Mouse (Mus musculus) intestine, embryonic 15.5 days (tissue): Measurements from ENCODE around the gene Tmem50a. TPM values are rescaled to one million over a fixed set of nuclear protein-coding genes. Genes with fewer than 3 reads are reported as not detected.

ENCODE experiments used
- ATAC-seq: fragments of 200-750 bp; cut with Nextera tagmentation; 2 replicates; pipeline ENCODE4 v1.8.0; 2017; ENCODE audit warnings: moderate TSS enrichment, moderate library complexity
- H3K27ac ChIP-seq: fragments of 300-500 bp; sonication (generic); 2 replicates; pipeline ENCODE4 v1.5.1; 2015; ENCODE audit warnings: mild to moderate bottlenecking, inconsistent platforms
- H3K27me3 ChIP-seq: fragments of 300-500 bp; sonication (generic); replicated peaks from 2 replicates; pipeline ENCODE4 v1.6.1; 2015; ENCODE audit warnings: inconsistent platforms
- H3K36me3 ChIP-seq: fragments of 300-500 bp; sonication (generic); 2 replicates; pipeline ENCODE4 v1.6.1; 2015; ENCODE audit warnings: inconsistent platforms
- H3K4me1 ChIP-seq: fragments of 300-500 bp; sonication (generic); replicated peaks from 2 replicates; pipeline ENCODE4 v1.6.1; 2015; ENCODE audit warnings: inconsistent platforms
- H3K4me2 ChIP-seq: fragments of 300-500 bp; sonication (generic); replicated peaks from 2 replicates; pipeline ENCODE4 v1.6.1; 2015; ENCODE audit warnings: mild to moderate bottlenecking, inconsistent platforms
- H3K4me3 ChIP-seq: fragments of 300-500 bp; sonication (generic); replicated peaks from 2 replicates; pipeline ENCODE4 v1.5.1; 2015; ENCODE audit warnings: inconsistent platforms
- H3K9ac ChIP-seq: fragments of 300-500 bp; sonication (generic); 2 replicates; pipeline ENCODE4 v1.6.1; 2015; ENCODE audit warnings: inconsistent platforms
- H3K9me3 ChIP-seq: fragments of 300-500 bp; sonication (generic); 2 replicates; pipeline ENCODE4 v1.6.1; 2016; ENCODE audit warnings: inconsistent platforms
- WGBS: fragments of 180-500 bp; shearing (Covaris S2); methylation state at CpG from one replicate; pipeline ENCODE4 v1.1.7; 2015; 5-methylcytosine and 5-hydroxymethylcytosine counted together
- polyA plus RNA-seq: library from polyadenylated mRNA; unstranded; fragments of >200 nt; fragmentation: Nextera tagmentation; extraction: Ambion mirVana; gene quantifications from 2 replicates; pipeline ENCODE4 v1.2.1, GENCODE M21; 2015

The Tmem50a gene
- 146 and 154 TPM in 2 replicates for polyA plus RNA-seq

DNA sequence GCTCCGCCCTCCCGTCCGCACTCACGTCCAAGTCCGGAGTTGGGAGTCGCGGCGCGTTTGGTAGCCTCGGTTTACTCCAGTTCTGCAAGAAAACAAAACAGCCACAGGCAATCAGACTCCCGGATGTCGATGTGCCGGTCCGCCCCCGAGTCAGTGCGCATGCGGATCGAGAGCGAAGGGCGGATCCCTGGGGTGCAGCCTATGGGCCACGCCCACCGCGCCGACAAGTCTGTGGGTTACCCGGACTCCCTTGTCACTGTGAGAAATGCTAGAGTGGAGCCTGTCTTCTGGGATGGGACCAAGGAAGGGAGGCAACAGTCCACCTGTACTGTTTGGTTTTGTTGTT is at the start of gene Tmem50a:
Gene Tmem50a, minus strand, starts transcription at position 161 of the 346 bp plus-strand sequence.
- peak within 1 kb of the TSS; percentile 89 for H3K9ac ChIP-seq
- peak; percentile 96 for ATAC-seq
- under 1% methylated on average over 25 of the region's 25 CpGs for WGBS

DNA sequence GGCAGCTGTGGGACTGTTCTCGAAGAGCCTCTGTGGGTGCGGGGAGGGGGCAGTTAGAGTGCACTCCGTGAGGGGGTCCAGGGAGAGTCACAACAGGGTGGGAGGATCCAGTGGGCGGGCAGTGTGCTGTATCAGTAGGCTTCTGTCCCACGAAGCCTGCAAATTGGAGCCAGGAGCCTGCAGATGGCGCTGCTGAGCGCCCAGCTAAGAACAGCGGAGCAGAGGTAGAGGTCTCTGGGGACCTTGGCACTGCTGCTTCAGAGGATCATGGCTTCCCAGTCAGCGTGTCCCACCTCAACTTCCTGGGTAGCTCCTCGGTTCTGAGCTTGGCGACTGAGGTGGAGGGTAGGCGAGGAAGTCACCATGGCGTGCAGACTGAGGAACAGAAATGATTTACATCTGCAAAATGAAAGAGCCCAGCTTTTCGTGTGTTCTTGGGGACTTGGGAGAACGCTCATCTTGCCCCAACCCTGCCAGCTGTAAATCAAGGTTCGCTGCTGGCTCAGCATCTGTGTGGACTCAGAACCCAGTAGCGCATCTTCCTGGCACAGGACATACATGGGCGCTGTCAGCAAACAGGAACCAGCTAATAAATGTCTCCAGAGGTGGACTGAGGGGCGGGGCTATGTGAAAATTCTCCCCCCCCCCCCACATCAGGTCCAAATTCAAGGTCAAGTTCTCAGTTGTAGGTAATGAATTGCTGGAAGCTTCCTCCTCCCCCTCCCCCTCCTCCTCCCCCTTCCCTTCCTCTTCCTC is 48.4 kb upstream of the Tmem50a start:
- H3K4me2 ChIP-seq = peak overlapping the region; percentile 38
- WGBS = 20% methylated on average over 19 of the region's 19 CpGs
- no peak overlapping the region for H3K27ac ChIP-seq
- no peaks in the 10 kb centered on the region for H3K27me3 ChIP-seq
- ATAC-seq = peak; percentile 51; the same call in 1 of the 2 replicates
- peaks cover 4% of the 10 kb centered on the region; the same call in 1 of the 2 replicates for H3K4me1 ChIP-seq
- H3K9me3 ChIP-seq = no peaks in the 10 kb centered on the region
- H3K9ac ChIP-seq = no peak overlapping the region
- no peaks in the 10 kb centered on the region for H3K36me3 ChIP-seq
- H3K4me3 ChIP-seq = peak overlapping the region; percentile 10; the same call in 1 of the 2 replicates

More for the DNA sequence above, at the start of gene Tmem50a:
- Histone ChIP-seq H3K27ac (peak within 1 kb of the TSS; percentile 91), H3K36me3 (peaks cover 4% of the 10 kb centered on the region; the same call in 1 of the 2 replicates), H3K4me3 (peak within 1 kb of the TSS; percentile 95), H3K27me3 (no peaks in the 10 kb centered on the region), H3K9me3 (no peaks in the 10 kb centered on the region), H3K4me1 (peaks cover 12% of the 10 kb centered on the region), H3K4me2 (peak within 1 kb of the TSS; percentile 71)

DNA sequence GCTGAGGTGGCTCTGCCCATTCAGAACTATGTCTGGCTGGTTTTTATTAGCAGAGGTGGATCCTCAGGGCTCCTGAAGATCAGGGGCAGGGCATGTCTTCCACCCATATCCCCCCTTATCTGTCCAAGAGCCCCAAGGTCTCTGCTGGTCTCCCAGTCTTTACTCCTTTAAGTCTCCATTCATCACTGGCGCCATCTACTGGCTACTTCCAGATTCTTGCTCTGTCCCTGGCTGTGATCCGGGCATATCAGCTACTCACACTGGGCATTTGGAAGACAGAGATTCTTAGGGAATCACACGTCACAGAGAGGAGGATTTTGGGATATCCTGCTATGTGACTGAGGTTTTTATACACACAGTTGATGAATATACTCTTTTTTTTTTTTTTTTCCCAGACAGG is 41.5 kb upstream of the Tmem50a start:
- Histone ChIP-seq H3K27me3 (0 out of 2 replicates have a peak, but pooled peaks cover 4% of the 10 kb centered on the region), H3K9me3 (no peaks in the 10 kb centered on the region), H3K4me3 (no peak overlapping the region), H3K4me2 (no peak overlapping the region), H3K4me1 (peaks cover 17% of the 10 kb centered on the region), H3K36me3 (no peaks in the 10 kb centered on the region), H3K27ac (no peak overlapping the region), H3K9ac (no peak overlapping the region)
- ATAC-seq = peak; percentile 55
- WGBS = 23% methylated on average over 3 of the region's 3 CpGs

DNA sequence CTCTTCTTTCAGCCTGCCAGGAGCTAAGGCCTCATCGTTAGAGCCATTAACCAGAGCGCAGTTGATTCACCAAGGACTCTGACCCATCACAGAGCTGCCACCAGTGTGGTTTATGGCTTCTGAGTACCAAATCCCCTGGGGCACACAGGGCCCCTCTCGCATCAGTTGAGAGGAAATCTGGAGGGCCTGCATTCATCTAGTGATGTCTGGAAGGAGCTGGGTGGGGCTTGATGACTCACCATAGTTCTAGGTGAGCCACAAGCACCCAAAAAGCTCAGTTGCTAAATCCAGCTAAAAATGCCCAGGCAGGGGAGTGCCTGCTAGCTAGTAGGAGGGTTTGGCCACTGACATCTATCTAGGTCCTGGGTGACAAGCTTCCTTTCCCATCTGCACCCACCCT is 41.0 kb upstream of the Tmem50a start:
- no peak overlapping the region for H3K27ac ChIP-seq
- H3K4me1 ChIP-seq = peaks cover 18% of the 10 kb centered on the region
- 0 out of 2 replicates have a peak, but pooled peaks cover 4% of the 10 kb centered on the region for H3K27me3 ChIP-seq
- WGBS = 48% methylated on average over 3 of the region's 3 CpGs
- peak; percentile 79 for ATAC-seq
- no peak overlapping the region for H3K4me2 ChIP-seq
- no peak overlapping the region for H3K4me3 ChIP-seq
- H3K9me3 ChIP-seq = no peaks in the 10 kb centered on the region
- no peak overlapping the region for H3K9ac ChIP-seq
- H3K36me3 ChIP-seq = no peaks in the 10 kb centered on the region

DNA sequence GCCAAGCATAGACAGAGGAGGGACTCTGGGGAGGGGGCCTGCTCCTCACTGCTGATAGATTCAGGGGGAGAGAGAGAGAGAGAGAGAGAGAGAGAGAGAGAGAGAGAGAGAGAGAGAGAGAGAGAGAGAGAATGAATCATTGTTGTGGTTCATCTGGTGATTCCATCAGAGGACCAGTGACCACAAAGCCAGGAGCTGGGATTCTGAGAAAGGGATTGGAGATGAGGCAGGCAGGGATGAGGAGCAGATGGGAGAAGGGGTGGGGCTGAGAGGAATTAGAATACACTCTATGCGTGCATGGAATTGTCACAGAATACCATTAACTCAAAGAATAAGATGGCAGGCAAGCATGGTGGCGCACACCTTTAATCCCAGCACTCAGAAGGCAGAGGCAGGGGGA is 40.4 kb upstream of the Tmem50a start:
- H3K4me3 ChIP-seq = no peak overlapping the region
- no peak overlapping the region for H3K9ac ChIP-seq
- H3K4me1 ChIP-seq = peaks cover 24% of the 10 kb centered on the region
- H3K36me3 ChIP-seq = no peaks in the 10 kb centered on the region
- 85% methylated on average over 2 of the region's 2 CpGs for WGBS
- no peak overlapping the region for H3K27ac ChIP-seq
- H3K4me2 ChIP-seq = no peak overlapping the region
- 0 out of 2 replicates have a peak, but pooled peaks cover 4% of the 10 kb centered on the region for H3K27me3 ChIP-seq
- no peak for ATAC-seq
- no peaks in the 10 kb centered on the region for H3K9me3 ChIP-seq

DNA sequence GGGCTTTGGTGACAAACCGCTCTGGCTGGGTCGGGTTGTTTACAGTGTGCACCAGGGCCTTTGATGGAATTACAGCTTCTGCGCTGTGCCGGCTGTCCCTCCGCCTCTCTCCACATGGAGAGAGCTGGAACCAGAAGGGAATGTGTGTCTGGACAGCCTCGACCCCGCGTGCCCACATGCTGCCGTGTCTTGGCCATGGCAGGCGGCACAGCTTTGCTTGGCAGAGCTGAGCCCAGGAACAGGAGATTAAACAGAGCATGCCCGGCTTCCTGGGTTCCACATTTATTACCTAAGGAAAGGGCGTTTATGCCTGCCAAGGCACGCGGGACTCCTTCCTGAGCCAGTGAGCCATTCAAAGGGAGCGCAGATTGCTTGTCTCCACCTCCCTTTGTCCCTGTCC is 39.6 kb upstream of the Tmem50a start:
- Histone ChIP-seq H3K36me3 (no peaks in the 10 kb centered on the region), H3K27ac (no peak overlapping the region), H3K4me1 (peaks cover 27% of the 10 kb centered on the region), H3K9ac (no peak overlapping the region), H3K4me3 (no peak overlapping the region), H3K4me2 (0 out of 2 replicates have a peak overlapping the region, but pooled peaks have one; percentile 9), H3K9me3 (no peaks in the 10 kb centered on the region), H3K27me3 (0 out of 2 replicates have a peak, but pooled peaks cover 4% of the 10 kb centered on the region)
- WGBS = 10% methylated on average over 15 of the region's 15 CpGs
- no peak for ATAC-seq

DNA sequence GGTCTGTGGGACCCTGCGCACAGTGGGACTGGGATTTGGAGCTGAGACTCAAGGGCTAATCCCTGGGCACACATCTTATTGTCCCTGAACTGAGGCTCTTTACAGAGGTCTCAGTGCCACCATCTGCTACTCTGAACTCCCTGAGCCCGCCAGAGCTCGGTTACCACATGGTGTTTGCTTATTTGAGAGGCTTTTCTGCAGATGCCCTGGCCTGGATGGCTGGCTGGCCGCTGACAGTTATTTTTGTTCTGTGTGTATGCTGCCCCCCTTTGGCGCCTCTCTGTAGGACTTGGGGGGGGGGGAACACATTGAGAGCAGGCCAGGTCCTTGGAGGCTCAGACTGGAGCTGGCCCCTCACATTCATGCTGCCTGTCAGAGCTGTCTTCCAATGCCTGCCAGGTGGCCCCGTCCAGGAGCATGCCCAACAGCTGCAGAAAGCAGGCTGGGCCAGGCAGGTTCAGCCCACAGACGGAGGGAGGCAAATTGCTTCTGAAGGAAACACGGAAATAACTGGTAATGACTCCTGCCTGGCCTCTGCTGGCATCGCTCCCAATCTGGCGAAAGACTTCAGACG is 35.8 kb upstream of the Tmem50a start:
- Histone ChIP-seq H3K27me3 (0 out of 2 replicates have a peak, but pooled peaks cover 4% of the 10 kb centered on the region), H3K4me2 (peak overlapping the region; percentile 15; the same call in 1 of the 2 replicates), H3K9me3 (no peaks in the 10 kb centered on the region), H3K36me3 (no peaks in the 10 kb centered on the region), H3K4me1 (peaks cover 25% of the 10 kb centered on the region), H3K27ac (peak overlapping the region; percentile 24; the same call in 1 of the 2 replicates), H3K9ac (no peak overlapping the region), H3K4me3 (no peak overlapping the region)
- WGBS = 13% methylated on average over 11 of the region's 11 CpGs
- ATAC-seq = peak; percentile 87

DNA sequence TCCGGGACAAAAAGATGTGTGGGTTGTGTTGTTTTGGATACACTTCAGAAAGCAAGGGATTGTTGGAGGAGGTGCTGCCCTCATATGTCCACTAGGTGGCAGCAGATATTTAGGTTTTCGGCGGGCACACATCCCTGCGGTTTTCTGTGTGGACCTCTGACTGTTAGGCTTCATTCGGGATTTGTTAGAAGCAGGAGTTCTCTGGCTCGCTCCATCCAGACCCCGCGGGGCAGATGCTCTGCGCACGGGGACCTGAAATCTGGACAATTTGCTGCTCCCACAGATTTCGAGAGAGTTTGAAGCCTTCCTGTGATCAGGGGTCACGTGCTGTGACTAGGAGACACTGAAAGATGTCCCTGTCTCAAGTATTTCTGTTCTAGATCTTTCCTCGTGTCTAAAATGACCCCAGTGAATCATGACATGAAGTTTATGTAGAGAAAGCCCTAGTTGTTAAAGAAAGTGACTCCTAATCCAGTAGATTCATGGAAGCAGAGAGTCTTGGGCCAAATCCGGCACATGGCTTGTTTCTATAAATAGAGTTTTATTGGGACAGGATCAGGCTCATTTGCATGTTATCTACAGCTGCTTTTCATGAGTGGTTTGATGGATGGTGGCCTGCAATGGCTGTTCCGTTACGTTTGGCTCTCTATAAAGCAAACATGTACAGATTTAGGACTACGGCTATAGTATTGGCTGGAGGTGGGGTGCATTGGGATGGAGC is 31.4 kb upstream of the Tmem50a start:
- Histone ChIP-seq H3K27ac (no peak overlapping the region), H3K36me3 (no peaks in the 10 kb centered on the region), H3K27me3 (peaks cover 22% of the 10 kb centered on the region), H3K9ac (no peak overlapping the region), H3K4me3 (no peak overlapping the region), H3K4me2 (peak overlapping the region; percentile 57), H3K9me3 (no peaks in the 10 kb centered on the region), H3K4me1 (peaks cover 12% of the 10 kb centered on the region)
- WGBS = 8% methylated on average over 17 of the region's 17 CpGs
- peak; percentile 53; the same call in 1 of the 2 replicates for ATAC-seq

DNA sequence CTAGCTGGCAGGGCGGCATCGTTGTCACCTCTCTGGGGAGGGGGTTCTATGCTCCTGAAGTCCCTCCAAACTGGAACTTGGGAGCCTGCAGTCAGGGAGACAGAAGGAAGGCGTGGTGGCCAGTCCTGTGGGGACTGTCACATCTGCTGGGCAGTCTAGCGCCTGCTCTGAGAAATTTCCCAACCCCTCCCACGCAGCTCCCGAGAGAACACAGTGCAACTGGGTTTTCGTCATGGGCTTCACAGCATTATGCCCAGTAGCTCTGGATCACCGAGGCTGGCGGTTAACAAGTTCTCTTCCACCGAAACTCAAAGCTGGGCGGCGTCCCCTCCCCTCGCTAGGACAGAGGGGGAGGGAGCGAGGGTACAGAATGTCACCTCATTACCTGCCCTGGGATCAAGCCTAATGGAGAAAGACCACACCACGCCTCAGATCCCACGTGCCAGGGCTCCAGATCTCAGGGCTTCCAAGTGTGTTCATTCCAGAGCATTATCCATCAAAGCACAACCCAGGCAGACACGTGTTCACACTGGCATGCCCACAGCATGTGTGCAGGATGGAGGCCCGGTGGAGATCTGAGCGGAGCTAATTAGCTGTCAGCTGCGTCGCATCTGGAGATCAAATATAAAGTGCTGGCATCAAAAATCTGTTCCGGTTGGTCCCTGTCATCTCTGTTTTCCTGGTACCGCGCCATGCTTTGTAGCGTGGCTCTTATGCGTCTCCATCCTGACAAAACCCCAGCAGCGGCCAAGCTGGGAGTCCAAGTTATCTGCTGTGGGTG is 29.1 kb upstream of the Tmem50a start:
- Histone ChIP-seq H3K4me3 (no peak overlapping the region), H3K9ac (no peak overlapping the region), H3K4me1 (peaks cover 5% of the 10 kb centered on the region; the same call in 1 of the 2 replicates), H3K27me3 (peaks cover 22% of the 10 kb centered on the region), H3K36me3 (no peaks in the 10 kb centered on the region), H3K27ac (no peak overlapping the region), H3K4me2 (no peak overlapping the region), H3K9me3 (no peaks in the 10 kb centered on the region)
- WGBS = 49% methylated on average over 27 of the region's 27 CpGs
- ATAC-seq = no peak

DNA sequence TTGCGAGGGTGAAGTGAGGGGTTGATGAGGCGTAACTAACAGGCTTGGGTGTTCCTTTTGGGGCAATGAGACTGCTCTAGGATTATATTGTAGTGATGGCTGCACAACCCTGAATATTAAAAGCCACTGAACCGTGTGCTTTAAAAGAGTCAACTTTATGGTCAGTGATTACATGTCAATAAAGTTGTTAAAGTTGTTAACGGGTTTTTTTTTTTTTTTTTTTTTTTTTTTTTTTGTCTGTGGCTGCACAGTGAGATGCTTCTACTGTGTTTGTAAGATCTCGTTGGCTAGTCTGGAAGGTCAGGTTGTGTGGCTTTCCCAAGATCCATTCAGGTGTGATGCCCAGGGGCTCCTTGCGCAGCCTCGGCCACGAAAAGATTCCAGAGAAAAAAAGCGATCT is 25.1 kb upstream of the Tmem50a start:
- Histone ChIP-seq H3K4me2 (0 out of 2 replicates have a peak overlapping the region, but pooled peaks have one; percentile 30), H3K9ac (no peak overlapping the region), H3K27ac (no peak overlapping the region), H3K36me3 (peaks cover 16% of the 10 kb centered on the region), H3K27me3 (peaks cover 17% of the 10 kb centered on the region), H3K9me3 (no peaks in the 10 kb centered on the region), H3K4me1 (0 out of 2 replicates have a peak, but pooled peaks cover 3% of the 10 kb centered on the region), H3K4me3 (no peak overlapping the region)
- 62% methylated on average over 9 of the region's 9 CpGs for WGBS
- no peak for ATAC-seq

DNA sequence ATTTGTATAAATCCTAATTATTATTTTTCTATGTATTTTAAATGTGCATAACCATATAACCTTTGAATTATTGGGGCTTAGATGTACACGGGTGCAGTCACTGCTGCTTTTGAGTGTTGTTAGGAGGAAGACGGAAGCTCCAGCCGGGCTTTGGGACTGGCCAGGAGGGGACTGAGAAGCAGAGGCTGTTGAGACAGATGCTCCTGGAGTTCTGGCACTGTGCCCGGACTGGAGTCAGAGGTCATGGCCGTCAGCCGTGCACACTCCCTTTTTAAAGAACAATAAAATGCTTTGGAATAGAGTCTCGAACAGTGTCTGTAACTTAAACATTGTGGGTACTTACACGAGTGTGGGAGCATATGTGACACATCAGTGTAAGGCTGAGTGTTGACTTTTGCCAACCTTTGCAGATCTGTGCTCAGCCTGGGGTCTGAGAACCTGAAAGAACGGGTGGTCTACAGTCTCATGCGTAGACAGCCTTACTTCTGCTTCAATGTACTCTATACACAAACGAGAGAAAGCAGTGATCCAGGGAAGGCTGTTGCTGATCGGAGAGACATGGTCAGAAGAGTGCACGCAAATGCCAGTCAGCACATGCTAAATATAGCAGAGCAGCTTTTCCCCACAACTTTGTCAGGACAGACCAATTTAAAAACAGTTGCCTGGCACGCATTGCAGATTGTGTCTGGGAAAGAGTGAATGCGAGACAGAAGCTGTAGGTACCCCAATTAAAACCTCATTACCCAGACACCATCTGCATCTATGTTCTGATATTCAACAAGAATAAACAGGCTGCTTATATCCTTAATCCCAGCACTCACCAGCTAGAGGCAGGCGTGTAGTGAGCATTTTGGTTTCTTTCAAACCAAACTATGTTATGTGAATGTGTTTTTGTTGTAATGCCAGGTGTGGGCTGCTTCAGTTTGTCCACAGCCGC is 22.7 kb upstream of the Tmem50a start:
- Histone ChIP-seq H3K4me1 (0 out of 2 replicates have a peak, but pooled peaks cover 3% of the 10 kb centered on the region), H3K9ac (no peak overlapping the region), H3K4me3 (no peak overlapping the region), H3K27ac (no peak overlapping the region), H3K4me2 (no peak overlapping the region), H3K36me3 (peaks cover 24% of the 10 kb centered on the region), H3K9me3 (no peaks in the 10 kb centered on the region), H3K27me3 (peaks cover 3% of the 10 kb centered on the region; the same call in 1 of the 2 replicates)
- no peak for ATAC-seq
- 41% methylated on average over 17 of the region's 17 CpGs for WGBS
